Mouse (Mus musculus) C2C12 (cell line): ENCODE data around the gene Gtf2i.

Experiments used
- CEBPB ChIP-seq: IDR thresholded peaks from one replicate; pipeline ENCODE4 v1.6.1; 2011; ENCODE audit warnings: low read depth, mild to moderate bottlenecking, control low read depth, moderate library complexity
- CTCF ChIP-seq: IDR thresholded peaks from one replicate; pipeline ENCODE4 v1.5.1; 2011; ENCODE audit not compliant: control insufficient read depth, insufficient read depth, insufficient read length
- MAX ChIP-seq: IDR thresholded peaks from one replicate; pipeline ENCODE4 v1.6.1; 2011; ENCODE audit warnings: mild to moderate bottlenecking, control low read depth
- MYOD1 ChIP-seq: IDR thresholded peaks from one replicate; pipeline ENCODE4 v1.6.1; 2011; ENCODE audit warnings: low read depth; ENCODE audit not compliant: control insufficient read depth, insufficient read length
- MYOG ChIP-seq: IDR thresholded peaks from one replicate; pipeline ENCODE4 v1.6.1; 2011; ENCODE audit not compliant: control insufficient read depth, insufficient read length; ENCODE audit errors: extremely low read depth
- USF1 ChIP-seq: IDR thresholded peaks from one replicate; pipeline ENCODE4 v1.6.1; 2011; ENCODE audit warnings: low read depth, mild to moderate bottlenecking, control low read depth, moderate library complexity

- no peak for TF ChIP-seq MYOG
- no peak for TF ChIP-seq CTCF
- no peak for TF ChIP-seq MAX
- no peak for TF ChIP-seq USF1
- no peak for TF ChIP-seq MYOD1
- no peak for TF ChIP-seq CEBPB
Observed at GRCm38 (mm10) chr5:134277109-134277508, 37.5 kb downstream of the Gtf2i start.
